8 mouse cellular contexts compared by ENCODE assay signal in the genomic region with DNA sequence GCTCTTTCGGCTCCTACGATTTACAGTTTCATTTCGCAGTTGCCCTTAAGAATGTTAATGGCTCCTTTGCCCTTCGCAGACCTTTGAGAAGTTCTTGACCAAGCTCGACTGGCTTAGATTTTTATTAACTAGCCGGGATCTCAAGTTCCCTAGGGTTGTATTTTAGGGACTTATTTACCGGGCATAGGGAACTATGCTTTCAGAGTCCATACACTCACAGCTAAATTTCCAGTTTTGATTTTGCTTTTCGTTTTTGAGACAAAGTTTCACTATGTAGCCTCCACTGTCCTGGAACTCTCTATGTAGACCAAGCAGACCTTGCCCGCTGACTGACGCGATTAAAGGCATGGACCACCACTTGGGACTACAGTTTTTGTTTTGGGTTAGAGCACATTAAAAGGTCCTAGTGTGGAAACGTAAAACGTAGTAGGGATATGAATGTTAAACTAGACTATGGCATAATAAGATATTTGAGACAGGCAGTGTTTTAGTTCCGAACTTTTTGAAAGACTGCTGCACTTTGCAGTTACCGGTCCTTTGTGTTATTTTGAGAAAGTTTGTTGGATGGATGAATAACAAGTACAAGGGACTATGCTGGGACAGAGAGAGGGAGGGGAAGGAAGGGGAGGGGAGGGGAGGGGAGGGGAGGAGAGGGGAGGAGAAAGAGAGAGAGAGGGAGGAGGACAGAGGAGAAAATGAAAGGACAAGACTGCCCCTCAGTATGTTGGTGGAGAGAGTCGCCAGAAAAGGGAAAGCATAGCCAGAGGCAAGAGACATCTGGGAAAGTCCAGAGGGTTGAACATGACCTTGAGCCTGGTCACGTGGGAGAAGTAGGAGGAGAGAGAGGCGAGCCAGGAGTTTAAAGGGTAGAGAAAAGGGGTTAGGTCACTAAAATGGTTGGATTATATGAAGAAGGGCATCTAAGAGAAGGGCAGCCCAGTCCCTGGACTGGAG. TPM values are rescaled to one million over a fixed set of nuclear protein-coding genes. Genes with fewer than 3 reads are reported as not detected.
DNase-seq lines count a peak whose midpoint lies in the region; ATAC-seq and TF ChIP-seq lines count a peak whose summit lies in the region.

No protein-coding gene starts in this region.

- WGBS in stomach, postnatal 0 days: 9% methylated on average over 18 of the region's 18 CpGs

- peak overlapping the region; percentile 47 for H3K4me3 ChIP-seq in brown adipose tissue, adult 24 weeks (ENCODE audit: insufficient read depth, low read depth, low read length)
- H3K4me3 ChIP-seq in stomach, postnatal 0 days (ENCODE audit: low read depth, low read length): peak overlapping the region; percentile 79

- peak overlapping the region; percentile 90 for H3K4me2 ChIP-seq in stomach, postnatal 0 days (replicated peaks; ENCODE audit: low read depth)

- H3K9ac ChIP-seq in stomach, postnatal 0 days (ENCODE audit: low read length): peak overlapping the region; percentile 83

- peak overlapping the region; percentile 94 for H3K27ac ChIP-seq in brown adipose tissue, adult 24 weeks (replicated peaks; ENCODE audit: low read depth, low read length)
- peak overlapping the region; percentile 97 for H3K27ac ChIP-seq in stomach, postnatal 0 days (replicated peaks)

- ATAC-seq in stomach, postnatal 0 days (ENCODE audit: low FRiP score, low TSS enrichment): no peak
- no peak for ATAC-seq in inflammation-experienced regulatory T-cells, adult 6 months

- no peaks in the 10 kb centered on the region for H3K27me3 ChIP-seq in stomach, postnatal 0 days (ENCODE audit: control insufficient read depth, insufficient read depth, low read length)

- DNase-seq in adrenal gland, adult (ENCODE audit: inconsistent age in 2 of 2, low spot score in 1 of 2): peak; percentile 69 to 89
- DNase-seq in adrenal gland, postnatal 4 days (ENCODE audit: low spot score in 2 of 2): no peak
- peak; percentile 63 for DNase-seq in heart, adult 8-10 months (ENCODE audit: low spot score)
- DNase-seq in kidney, adult 8-10 months: peak; percentile 80 to 87
- peak; percentile 68 for DNase-seq in lung, postnatal 10 days
- peak; percentile 45 for DNase-seq in stomach, postnatal 0 days (ENCODE audit: low spot score)

- no peak for TF ChIP-seq EP300 in stomach, postnatal 0 days (optimal IDR thresholded peaks at IDR 0.05)

- peaks cover 10% of the 10 kb centered on the region for H3K4me1 ChIP-seq in brown adipose tissue, adult 24 weeks (ENCODE audit: control insufficient read depth, insufficient read depth, insufficient read length, low read length)
- no peaks in the 10 kb centered on the region; the same call in 1 of the 2 replicates for H3K4me1 ChIP-seq in stomach, postnatal 0 days (replicated peaks; ENCODE audit: control insufficient read depth, insufficient read depth)

- H3K36me3 ChIP-seq in stomach, postnatal 0 days (ENCODE audit: control insufficient read depth, insufficient read depth, low read length): no peaks in the 10 kb centered on the region

- TF ChIP-seq CTCF in stomach, postnatal 0 days (IDR thresholded peaks at IDR 0.05; ENCODE audit: low read depth): no peak

- H3K9me3 ChIP-seq in stomach, postnatal 0 days (ENCODE audit: control insufficient read depth, low read length): no peaks in the 10 kb centered on the region

RNA-seq across cellular contexts. Expression of gene Mcur1, which starts 0.7 kb away (rescaled TPM):
- 10 to 100 TPM; 36.5 to 38.1 TPM for total RNA-seq in adrenal gland, postnatal 4 days (2021)
- polyA plus RNA-seq in brown adipose tissue, adult 24 weeks (2012; ENCODE audit: insufficient read depth, insufficient read length, missing spikeins): 154 and 157 TPM in 2 replicates
- 10 to 100 TPM; 43.2 to 51.2 (median 48.7) TPM for total RNA-seq in heart, adult 8-10 months (2022)
- polyA plus RNA-seq in stomach, postnatal 0 days (2015; fragmentation: Nextera tagmentation; extraction: Ambion mirVana): 15.6 and 18.5 TPM in 2 replicates
- polyA plus RNA-seq in inflammation-experienced regulatory T-cells, adult 6 months (2017; shearing (Covaris generic)): 10 to 100 TPM in 2 of 3 experiments, 1 to 10 TPM in 1; 7.1 to 19.0 (median 17.0) TPM

RNA-seq across cellular contexts. Expression of gene Rnf182, which starts 54.8 kb away (rescaled TPM):
- total RNA-seq in adrenal gland, postnatal 4 days (2021): under 1 TPM; 0.59 to 0.64 TPM
- 2.4 and 3.3 TPM in 2 replicates for polyA plus RNA-seq in brown adipose tissue, adult 24 weeks (2012; ENCODE audit: insufficient read depth, insufficient read length, missing spikeins)
- under 1 TPM in 2 of 4 experiments, not detected in 2; 0.09 to 0.16 TPM for total RNA-seq in heart, adult 8-10 months (2022)
- 0.33 and 0.38 TPM in 2 replicates for polyA plus RNA-seq in stomach, postnatal 0 days (2015; fragmentation: Nextera tagmentation; extraction: Ambion mirVana)
- polyA plus RNA-seq in inflammation-experienced regulatory T-cells, adult 6 months (2017; shearing (Covaris generic)): not detected

Comparison
In these comparisons a context has a peak if more than half of its experiments do, and no peak if none do; other contexts are left out.
1. DNase-seq: peak in adrenal gland, adult (2 of 2), heart, adult 8-10 months (single experiment), kidney, adult 8-10 months (2 of 2), lung, postnatal 10 days (single experiment) and stomach, postnatal 0 days (single experiment); none in adrenal gland, postnatal 4 days (0 of 2).